Mouse (Mus musculus): ENCODE data around the gene Atg7.

Gene Atg7

GRCm38 (mm10) chr6:114900194-114900593 is 257.3 kb downstream of the Atg7 start:
- no peak for DNase-seq (ENCODE audit: low read depth, low spot score)

GRCm38 (mm10) chr6:114901321-114901824 is 258.5 kb downstream of the Atg7 start:
- peak; percentile 84 for DNase-seq (ENCODE audit: low read depth, low spot score)

- no peak for DNase-seq (ENCODE audit: low read depth, low spot score)
Observed at GRCm38 (mm10) chr6:114901921-114902320, 259.0 kb downstream of the Atg7 start.

GRCm38 (mm10) chr6:114904233-114904632 is 261.3 kb downstream of the Atg7 start:
- no peak for DNase-seq (ENCODE audit: low read depth, low spot score)

- no peak for DNase-seq (ENCODE audit: low read depth, low spot score)
Observed at GRCm38 (mm10) chr6:114904818-114905217, 261.9 kb downstream of the Atg7 start.

- DNase-seq (ENCODE audit: low read depth, low spot score) = no peak
Observed at GRCm38 (mm10) chr6:114905253-114906028, 262.5 kb downstream of the Atg7 start.

- no peak for DNase-seq (ENCODE audit: low read depth, low spot score)
Observed at GRCm38 (mm10) chr6:114906209-114906608, 263.3 kb downstream of the Atg7 start.

- no peak for DNase-seq (ENCODE audit: low read depth, low spot score)
Observed at GRCm38 (mm10) chr6:114907459-114907858, 264.6 kb downstream of the Atg7 start.

GRCm38 (mm10) chr6:114909801-114910200 is 266.9 kb downstream of the Atg7 start:
- no peak for DNase-seq (ENCODE audit: low read depth, low spot score)
